Mouse (Mus musculus): ENCODE measurements around the gene Tent5b. TPM values are rescaled to one million over a fixed set of nuclear protein-coding genes. Genes with fewer than 3 reads are reported as not detected.

The Tent5b gene
- polyA plus RNA-seq, 1 experiment from 2014 or later = 0.45 TPM

DNA sequence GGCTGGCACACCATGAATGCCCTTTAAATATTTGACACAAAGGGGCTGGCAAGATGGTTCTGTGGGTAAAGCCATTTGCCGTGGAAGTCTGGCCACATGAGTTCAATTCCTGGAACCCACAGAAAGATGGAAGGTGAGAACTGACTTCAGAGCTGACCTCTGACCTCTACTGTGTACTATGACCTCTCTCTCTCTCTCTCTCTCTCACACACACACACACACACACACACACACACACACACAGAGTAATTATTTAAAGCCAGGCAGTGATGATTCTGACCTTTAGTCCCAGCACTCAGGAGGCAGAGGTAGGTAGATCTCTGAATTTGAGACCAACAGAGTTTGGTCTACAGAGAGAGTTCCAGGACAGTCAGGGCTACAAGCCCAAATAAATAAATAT, 19.9 kb upstream of the Tent5b start:
- Histone ChIP-seq H3K4me3 (ENCODE audit: low read depth, low read length) (no peak overlapping the region), H3K9ac (replicated peaks; ENCODE audit: low read depth, low read length) (no peak overlapping the region), H3K4me1 (ENCODE audit: control insufficient read depth, insufficient read depth, low read length) (no peaks in the 10 kb centered on the region), H3K27me3 (ENCODE audit: control insufficient read depth, insufficient read depth, low read length) (no peaks in the 10 kb centered on the region), H3K9me3 (ENCODE audit: control insufficient read depth, low read depth, low read length) (no peaks in the 10 kb centered on the region), H3K4me2 (replicated peaks; ENCODE audit: low read depth, low read length) (no peak overlapping the region), H3K27ac (ENCODE audit: low read length) (no peak overlapping the region), H3K36me3 (ENCODE audit: control insufficient read depth, insufficient read depth, low read length) (no peaks in the 10 kb centered on the region)
- ATAC-seq (ENCODE audit: insufficient number of reproducible peaks, insufficient read depth, low FRiP score, low read depth) = no peak
- WGBS = 78% methylated on average over 1 of the region's 1 CpGs

DNA sequence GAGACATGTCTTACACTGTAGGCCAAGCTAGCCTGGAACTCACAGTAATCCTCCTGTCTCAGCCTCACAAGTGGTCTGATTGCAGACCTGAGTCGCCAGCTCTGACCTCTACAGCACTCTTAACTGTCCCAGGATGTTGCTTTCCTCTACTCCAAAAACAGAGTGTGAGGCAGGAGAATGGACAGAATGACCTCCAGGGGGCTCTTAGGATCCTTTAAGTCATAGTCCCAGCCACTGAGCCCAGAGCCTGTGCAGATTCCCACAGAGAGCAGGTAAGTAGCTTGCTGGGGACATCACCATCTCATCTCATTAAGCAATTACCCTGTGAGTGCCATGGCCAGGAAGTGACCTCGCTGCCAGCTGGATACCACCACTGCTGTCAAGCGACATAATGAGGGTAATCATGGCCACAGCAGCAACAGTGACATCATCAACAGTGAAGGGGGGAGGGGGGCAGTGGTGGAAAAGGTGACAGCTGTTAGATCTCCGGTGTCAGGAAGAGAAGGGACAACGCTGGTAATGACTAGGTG, 19.1 kb upstream of the Tent5b start:
- no peak overlapping the region for H3K4me3 ChIP-seq (ENCODE audit: low read depth, low read length)
- no peaks in the 10 kb centered on the region for H3K9me3 ChIP-seq (ENCODE audit: control insufficient read depth, low read depth, low read length)
- 55% methylated on average over 5 of the region's 5 CpGs for WGBS

DNA sequence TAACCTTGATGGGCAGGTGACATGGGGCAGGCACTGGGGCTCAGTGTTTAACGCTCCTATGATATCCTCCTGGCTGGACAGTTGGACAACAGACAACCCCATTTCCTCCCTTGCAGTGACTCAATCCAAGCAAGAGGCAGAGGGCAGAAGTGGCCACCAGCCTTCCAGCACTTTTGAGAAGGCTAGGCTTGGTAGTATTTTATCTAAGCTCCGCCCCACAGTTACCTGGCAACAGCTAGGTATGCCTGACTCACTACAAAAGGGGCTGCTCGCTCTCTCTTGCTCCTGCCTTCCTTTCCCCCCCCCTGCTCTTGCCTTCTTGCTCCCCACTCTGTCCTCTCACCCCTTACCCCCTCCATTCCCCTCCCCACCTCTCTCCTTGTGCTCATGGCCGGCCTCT, 18.6 kb upstream of the Tent5b start:
- Histone ChIP-seq H3K27ac (ENCODE audit: low read length) (no peak overlapping the region), H3K27me3 (ENCODE audit: control insufficient read depth, insufficient read depth, low read length) (no peaks in the 10 kb centered on the region), H3K4me3 (ENCODE audit: low read depth, low read length) (no peak overlapping the region), H3K36me3 (ENCODE audit: control insufficient read depth, insufficient read depth, low read length) (no peaks in the 10 kb centered on the region), H3K4me1 (ENCODE audit: control insufficient read depth, insufficient read depth, low read length) (no peaks in the 10 kb centered on the region), H3K9me3 (ENCODE audit: control insufficient read depth, low read depth, low read length) (no peaks in the 10 kb centered on the region), H3K9ac (replicated peaks; ENCODE audit: low read depth, low read length) (no peak overlapping the region), H3K4me2 (replicated peaks; ENCODE audit: low read depth, low read length) (no peak overlapping the region)
- ATAC-seq (ENCODE audit: insufficient number of reproducible peaks, insufficient read depth, low FRiP score, low read depth) = 0 out of 2 replicates have a peak, but pooled peaks have one; percentile 30
- WGBS = 66% methylated on average over 4 of the region's 4 CpGs

More for the DNA sequence above, 19.1 kb upstream of the Tent5b start:
- no peaks in the 10 kb centered on the region for H3K4me1 ChIP-seq (ENCODE audit: control insufficient read depth, insufficient read depth, low read length)
- no peak overlapping the region for H3K9ac ChIP-seq (replicated peaks; ENCODE audit: low read depth, low read length)
- no peak overlapping the region for H3K4me2 ChIP-seq (replicated peaks; ENCODE audit: low read depth, low read length)
- no peak for ATAC-seq (ENCODE audit: insufficient number of reproducible peaks, insufficient read depth, low FRiP score, low read depth)
- no peaks in the 10 kb centered on the region for H3K27me3 ChIP-seq (ENCODE audit: control insufficient read depth, insufficient read depth, low read length)
- H3K27ac ChIP-seq (ENCODE audit: low read length) = no peak overlapping the region
- H3K36me3 ChIP-seq (ENCODE audit: control insufficient read depth, insufficient read depth, low read length) = no peaks in the 10 kb centered on the region

DNA sequence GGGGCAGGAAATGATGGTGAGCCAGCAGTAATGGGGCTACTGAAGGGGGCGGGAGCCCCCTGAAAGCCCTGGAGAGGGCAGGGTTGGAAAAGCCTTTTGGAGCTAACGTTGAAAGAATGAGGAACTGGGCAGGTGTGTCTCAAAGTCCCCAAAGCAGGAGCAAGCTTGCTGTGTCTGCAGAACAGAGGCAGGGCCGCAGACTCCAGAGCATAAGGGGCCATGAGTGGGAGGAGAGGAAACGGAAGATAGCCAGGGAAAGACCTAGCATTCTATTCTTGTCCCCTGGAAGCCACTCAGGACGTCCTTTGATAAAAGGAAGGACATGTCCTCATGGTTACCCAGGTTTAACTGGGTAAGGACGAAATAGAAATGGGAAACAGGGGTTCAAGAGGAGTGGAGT, 16.7 kb upstream of the Tent5b start:
- Histone ChIP-seq H3K36me3 (ENCODE audit: control insufficient read depth, insufficient read depth, low read length) (no peaks in the 10 kb centered on the region), H3K4me2 (replicated peaks; ENCODE audit: low read depth, low read length) (no peak overlapping the region), H3K4me1 (ENCODE audit: control insufficient read depth, insufficient read depth, low read length) (no peaks in the 10 kb centered on the region), H3K4me3 (ENCODE audit: low read depth, low read length) (no peak overlapping the region), H3K9me3 (ENCODE audit: control insufficient read depth, low read depth, low read length) (no peaks in the 10 kb centered on the region), H3K27ac (ENCODE audit: low read length) (no peak overlapping the region; the same call in 1 of the 2 replicates), H3K9ac (replicated peaks; ENCODE audit: low read depth, low read length) (no peak overlapping the region), H3K27me3 (ENCODE audit: control insufficient read depth, insufficient read depth, low read length) (no peaks in the 10 kb centered on the region)
- no peak for ATAC-seq (ENCODE audit: insufficient number of reproducible peaks, insufficient read depth, low FRiP score, low read depth)
- WGBS = 45% methylated on average over 6 of the region's 6 CpGs

- peak; percentile 71 for ATAC-seq (ENCODE audit: insufficient number of reproducible peaks, insufficient read depth, low FRiP score, low read depth)
- WGBS = under 1% methylated on average over 22 of the region's 27 CpGs
- peak overlapping the region; percentile 38 for H3K4me3 ChIP-seq (ENCODE audit: low read depth, low read length)
Measured at GRCm38 (mm10) chr4:133468080-133468479, 11.9 kb upstream of the Tent5b start.

DNA sequence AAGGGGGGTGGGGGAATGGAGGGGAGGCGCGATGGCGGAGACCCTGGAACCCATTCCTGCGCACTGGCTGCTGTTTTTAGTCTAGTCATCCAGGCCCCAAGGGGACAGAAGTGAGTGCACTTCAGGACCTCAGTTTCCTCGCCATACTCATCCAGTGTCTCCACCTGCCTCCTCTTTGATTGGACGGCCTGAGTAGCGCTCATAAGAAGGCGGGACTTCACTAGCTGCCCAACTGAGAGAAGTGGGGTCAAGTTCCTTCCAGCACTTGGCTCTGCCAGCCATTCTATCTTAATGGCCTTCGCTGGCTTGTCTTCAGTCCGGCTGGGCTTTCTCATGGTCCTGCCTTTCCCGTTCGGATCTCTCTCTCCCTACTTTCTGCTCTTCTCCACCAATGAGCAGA, 10.8 kb upstream of the Tent5b start:
- no peak for ATAC-seq (ENCODE audit: insufficient number of reproducible peaks, insufficient read depth, low FRiP score, low read depth)
- Histone ChIP-seq H3K27ac (ENCODE audit: low read length) (no peak overlapping the region), H3K9ac (replicated peaks; ENCODE audit: low read depth, low read length) (no peak overlapping the region), H3K9me3 (ENCODE audit: control insufficient read depth, low read depth, low read length) (peaks cover 5% of the 10 kb centered on the region; the same call in 1 of the 2 replicates), H3K4me2 (replicated peaks; ENCODE audit: low read depth, low read length) (peak overlapping the region; percentile 57), H3K4me3 (ENCODE audit: low read depth, low read length) (no peak overlapping the region), H3K27me3 (ENCODE audit: control insufficient read depth, insufficient read depth, low read length) (no peaks in the 10 kb centered on the region), H3K36me3 (ENCODE audit: control insufficient read depth, insufficient read depth, low read length) (no peaks in the 10 kb centered on the region), H3K4me1 (ENCODE audit: control insufficient read depth, insufficient read depth, low read length) (no peaks in the 10 kb centered on the region)
- WGBS = 14% methylated on average over 12 of the region's 12 CpGs

More at GRCm38 (mm10) chr4:133468080-133468479, 11.9 kb upstream of the Tent5b start:
- H3K9ac ChIP-seq (replicated peaks; ENCODE audit: low read depth, low read length) = 0 out of 2 replicates have a peak overlapping the region, but pooled peaks have one; percentile 12
- peaks cover 5% of the 10 kb centered on the region; the same call in 1 of the 2 replicates for H3K9me3 ChIP-seq (ENCODE audit: control insufficient read depth, low read depth, low read length)
- no peaks in the 10 kb centered on the region for H3K4me1 ChIP-seq (ENCODE audit: control insufficient read depth, insufficient read depth, low read length)
- H3K36me3 ChIP-seq (ENCODE audit: control insufficient read depth, insufficient read depth, low read length) = no peaks in the 10 kb centered on the region
- no peaks in the 10 kb centered on the region for H3K27me3 ChIP-seq (ENCODE audit: control insufficient read depth, insufficient read depth, low read length)
- H3K27ac ChIP-seq (ENCODE audit: low read length) = no peak overlapping the region
- peak overlapping the region; percentile 57 for H3K4me2 ChIP-seq (replicated peaks; ENCODE audit: low read depth, low read length)

GRCm38 (mm10) chr4:133471135-133471821, 8.7 kb upstream of the Tent5b start:
- H3K9me3 ChIP-seq (ENCODE audit: control insufficient read depth, low read depth, low read length) = peaks cover 5% of the 10 kb centered on the region; the same call in 1 of the 2 replicates
- no peaks in the 10 kb centered on the region for H3K27me3 ChIP-seq (ENCODE audit: control insufficient read depth, insufficient read depth, low read length)
- 78% methylated on average over 7 of the region's 7 CpGs for WGBS
- H3K4me1 ChIP-seq (ENCODE audit: control insufficient read depth, insufficient read depth, low read length) = no peaks in the 10 kb centered on the region
- ATAC-seq (ENCODE audit: insufficient number of reproducible peaks, insufficient read depth, low FRiP score, low read depth) = no peak
- H3K9ac ChIP-seq (replicated peaks; ENCODE audit: low read depth, low read length) = no peak overlapping the region
- H3K36me3 ChIP-seq (ENCODE audit: control insufficient read depth, insufficient read depth, low read length) = no peaks in the 10 kb centered on the region
- H3K4me3 ChIP-seq (ENCODE audit: low read depth, low read length) = no peak overlapping the region
- no peak overlapping the region for H3K4me2 ChIP-seq (replicated peaks; ENCODE audit: low read depth, low read length)
- H3K27ac ChIP-seq (ENCODE audit: low read length) = no peak overlapping the region

DNA sequence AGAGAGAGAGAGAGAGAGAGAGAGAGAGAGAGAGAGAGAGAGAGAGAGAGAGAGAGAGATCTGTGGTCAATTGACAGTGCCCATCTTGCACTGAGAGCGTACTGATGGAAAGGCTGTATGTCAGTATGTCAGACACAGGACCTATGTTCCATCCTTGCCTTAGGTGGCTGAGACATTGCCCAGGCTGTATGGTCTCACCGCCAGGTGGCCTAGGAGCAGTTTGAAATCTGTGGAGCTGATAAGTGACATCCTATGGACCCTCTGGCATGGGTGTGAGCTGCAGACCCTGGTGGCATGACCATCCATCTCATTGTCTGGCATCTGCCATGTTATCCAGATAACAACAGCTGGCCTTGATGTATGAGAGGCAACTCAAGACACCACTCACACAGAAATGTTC, 6.1 kb upstream of the Tent5b start:
- no peaks in the 10 kb centered on the region for H3K4me1 ChIP-seq (ENCODE audit: control insufficient read depth, insufficient read depth, low read length)
- no peaks in the 10 kb centered on the region for H3K36me3 ChIP-seq (ENCODE audit: control insufficient read depth, insufficient read depth, low read length)
- H3K9me3 ChIP-seq (ENCODE audit: control insufficient read depth, low read depth, low read length) = peaks cover 5% of the 10 kb centered on the region; the same call in 1 of the 2 replicates
- ATAC-seq (ENCODE audit: insufficient number of reproducible peaks, insufficient read depth, low FRiP score, low read depth) = no peak
- no peaks in the 10 kb centered on the region for H3K27me3 ChIP-seq (ENCODE audit: control insufficient read depth, insufficient read depth, low read length)
- no peak overlapping the region for H3K27ac ChIP-seq (ENCODE audit: low read length)
- H3K4me2 ChIP-seq (replicated peaks; ENCODE audit: low read depth, low read length) = no peak overlapping the region
- H3K4me3 ChIP-seq (ENCODE audit: low read depth, low read length) = no peak overlapping the region
- H3K9ac ChIP-seq (replicated peaks; ENCODE audit: low read depth, low read length) = no peak overlapping the region
- 63% methylated on average over 2 of the region's 2 CpGs for WGBS

Data from stomach, embryonic 14.5 days (tissue).